Mouse (Mus musculus) midbrain, embryonic 14.5 days (tissue): ENCODE data around the gene Slc39a3. TPM values are rescaled to one million over a fixed set of nuclear protein-coding genes. Genes with fewer than 3 reads are reported as not detected.

Experiments
- ATAC-seq: fragments of 200-750 bp; cut with Nextera tagmentation; 2 replicates; pipeline ENCODE4 v1.8.0; 2017; ENCODE audit warnings: moderate number of reproducible peaks, moderate library complexity; ENCODE audit not compliant: low FRiP score, low TSS enrichment
- DNase-seq: peaks from one replicate; pipeline ENCODE4 v3.0.0-alpha.2; 2015
- H3K27ac ChIP-seq: fragments of 300-500 bp; sonication (generic); replicated peaks from 2 replicates; pipeline ENCODE4 v1.5.1; 2014; ENCODE audit warnings: mild to moderate bottlenecking, low read depth, low read length, moderate library complexity
- H3K27me3 ChIP-seq: fragments of 300-500 bp; sonication (generic); 2 replicates; pipeline ENCODE4 v1.6.1; 2014; ENCODE audit warnings: low read length, control low read depth, mixed read lengths; ENCODE audit not compliant: control insufficient read depth, insufficient read depth
- H3K36me3 ChIP-seq: fragments of 300-500 bp; sonication (generic); 2 replicates; pipeline ENCODE4 v1.6.1; 2014; ENCODE audit warnings: low read length, control low read depth; ENCODE audit not compliant: control insufficient read depth, insufficient read depth
- H3K4me1 ChIP-seq: fragments of 300-500 bp; sonication (generic); 2 replicates; pipeline ENCODE4 v1.6.1; 2014; ENCODE audit warnings: mild to moderate bottlenecking, antibody characterized with exemption, low read length, control low read depth; ENCODE audit not compliant: control insufficient read depth, insufficient read depth
- H3K4me2 ChIP-seq: fragments of 300-500 bp; sonication (generic); 2 replicates; pipeline ENCODE4 v1.6.1; 2014; ENCODE audit warnings: mild to moderate bottlenecking, low read length, moderate library complexity
- H3K4me3 ChIP-seq: fragments of 300-500 bp; sonication (generic); replicated peaks from 2 replicates; pipeline ENCODE4 v1.5.1; 2014; ENCODE audit warnings: low read depth, low read length
- H3K9ac ChIP-seq: fragments of 300-500 bp; sonication (generic); replicated peaks from 2 replicates; pipeline ENCODE4 v1.6.1; 2014; ENCODE audit warnings: mild to moderate bottlenecking, low read length, moderate library complexity
- H3K9me3 ChIP-seq: fragments of 300-500 bp; sonication (generic); 2 replicates; pipeline ENCODE4 v1.6.1; 2016; ENCODE audit warnings: low read length, control low read depth, mixed read lengths; ENCODE audit not compliant: control insufficient read depth
- WGBS: fragments of 180-500 bp; shearing (Covaris S2); extraction: QIAGEN DNeasy Blood & Tissue Kit; methylation state at CpG from one replicate; pipeline ENCODE4 v1.1.7; 2014; 5-methylcytosine and 5-hydroxymethylcytosine counted together
- polyA plus RNA-seq: library from polyadenylated mRNA; unstranded; fragments of >200 nt; fragmentation: Nextera tagmentation; extraction: Ambion mirVana; gene quantifications from 2 replicates; pipeline ENCODE4 v1.2.1, GENCODE M21; 2014

Slc39a3 gene
- polyA plus RNA-seq: 32.4 and 34.9 TPM in 2 replicates

DNA sequence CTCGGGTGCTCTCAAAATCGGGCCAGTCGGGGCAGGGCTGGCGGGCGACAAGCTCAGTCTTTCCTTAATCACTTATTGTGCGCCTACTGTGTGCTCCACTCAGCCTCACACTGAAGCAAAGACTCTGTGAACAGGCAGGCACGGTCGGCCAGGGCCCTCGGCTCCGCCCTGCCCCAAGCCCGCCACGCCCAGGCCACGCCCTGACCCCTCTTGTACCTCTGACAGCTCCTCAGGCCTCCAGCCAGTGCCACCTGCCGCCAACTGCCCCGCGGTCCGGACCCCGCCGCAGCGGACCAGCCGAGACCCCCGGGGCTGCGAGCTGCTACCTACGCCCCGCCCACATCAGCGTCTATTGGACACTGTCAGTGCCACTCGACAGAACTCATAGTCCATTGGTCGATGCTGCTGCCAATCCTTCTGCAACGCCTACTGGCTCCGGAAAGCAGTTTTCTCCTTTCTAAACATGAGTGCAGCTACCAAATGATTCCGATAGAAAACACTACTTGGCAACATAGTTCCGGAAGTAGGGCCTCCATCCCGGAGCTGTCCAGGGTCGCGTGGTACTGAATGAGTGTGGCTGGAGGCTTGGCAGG is at the start of gene Slc39a3:
Gene Slc39a3 (minus strand): TSS at position 439 of the 593 bp plus-strand sequence.
- Histone ChIP-seq H3K4me1 (0 out of 2 replicates have a peak, but pooled peaks cover 4% of the 10 kb centered on the region), H3K9ac (peak within 1 kb of the TSS; percentile 79), H3K4me3 (peak within 1 kb of the TSS; percentile 86), H3K27me3 (no peaks in the 10 kb centered on the region), H3K9me3 (no peaks in the 10 kb centered on the region), H3K27ac (peak within 1 kb of the TSS; percentile 70; the same call in 1 of the 2 replicates), H3K4me2 (peak within 1 kb of the TSS; percentile 64), H3K36me3 (peaks cover 18% of the 10 kb centered on the region; the same call in 1 of the 2 replicates)
- under 1% methylated on average over 35 of the region's 35 CpGs for WGBS
- ATAC-seq: peak; percentile 99
- peak; percentile 99 for DNase-seq

DNA sequence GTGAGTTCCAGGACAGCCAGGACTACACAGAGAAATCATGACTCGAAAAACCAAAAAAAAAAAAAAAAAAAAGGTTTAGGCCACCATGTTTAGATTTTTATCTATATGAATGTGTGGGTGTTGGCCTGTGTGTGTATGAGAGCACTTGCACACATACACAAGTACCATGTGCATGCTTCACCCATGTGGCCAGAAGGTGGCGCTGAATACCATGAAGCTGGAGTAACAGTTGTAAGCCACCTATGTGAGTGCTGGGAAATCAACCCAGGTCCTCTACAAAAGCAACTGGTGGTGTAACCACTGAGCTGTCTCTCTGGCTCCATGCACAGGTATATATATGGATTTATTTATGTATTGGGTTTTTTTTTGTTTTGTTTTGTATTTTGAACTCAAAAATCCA is 49.8 kb upstream of the Slc39a3 start:
- H3K9me3 ChIP-seq: no peaks in the 10 kb centered on the region
- H3K4me1 ChIP-seq: no peaks in the 10 kb centered on the region
- peaks cover 13% of the 10 kb centered on the region for H3K36me3 ChIP-seq
- no peaks in the 10 kb centered on the region for H3K27me3 ChIP-seq
- H3K4me2 ChIP-seq: no peak overlapping the region
- H3K4me3 ChIP-seq: no peak overlapping the region
- no peak for DNase-seq
- no peak overlapping the region for H3K9ac ChIP-seq
- WGBS: 45% methylated on average over 2 of the region's 2 CpGs
- H3K27ac ChIP-seq: no peak overlapping the region
- no peak for ATAC-seq

DNA sequence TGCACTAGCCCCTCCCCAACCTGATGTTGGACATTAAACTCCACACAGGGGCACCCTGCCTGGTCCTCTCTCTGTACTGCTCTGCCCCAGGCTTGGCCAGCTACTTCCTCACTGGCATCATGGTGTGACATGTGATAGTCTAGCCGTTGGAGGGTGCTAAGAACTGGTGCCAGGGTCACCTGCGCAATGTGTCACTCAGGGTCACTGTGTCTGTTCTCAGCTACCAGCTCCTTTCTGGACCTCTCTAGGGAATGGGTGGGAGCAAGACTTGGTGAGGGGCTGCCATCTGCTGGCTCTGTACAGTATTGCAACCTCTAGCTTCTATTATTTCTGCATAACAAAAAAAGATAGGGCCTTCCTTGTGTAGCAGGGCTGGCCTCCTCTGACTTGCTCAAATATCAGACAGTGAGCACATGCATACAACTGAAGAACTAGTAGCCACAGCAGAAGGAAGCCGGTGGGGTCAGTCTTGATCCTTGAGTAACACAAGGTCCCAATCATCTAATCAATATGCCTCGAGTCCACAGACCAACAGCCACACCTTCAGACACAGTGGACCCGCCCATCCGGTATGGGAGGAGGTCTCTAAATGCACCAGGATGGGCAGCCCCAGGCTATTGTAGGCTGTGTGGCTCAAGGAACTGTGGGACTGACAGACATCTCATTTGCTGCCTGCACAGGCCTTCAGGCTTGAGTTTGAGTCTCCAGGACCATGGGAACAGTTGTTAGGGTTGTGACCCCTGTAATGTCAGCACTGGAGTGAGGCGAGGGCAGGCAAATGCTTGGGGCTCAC is 45.1 kb upstream of the Slc39a3 start:
- 82% methylated on average over 7 of the region's 7 CpGs for WGBS

DNA sequence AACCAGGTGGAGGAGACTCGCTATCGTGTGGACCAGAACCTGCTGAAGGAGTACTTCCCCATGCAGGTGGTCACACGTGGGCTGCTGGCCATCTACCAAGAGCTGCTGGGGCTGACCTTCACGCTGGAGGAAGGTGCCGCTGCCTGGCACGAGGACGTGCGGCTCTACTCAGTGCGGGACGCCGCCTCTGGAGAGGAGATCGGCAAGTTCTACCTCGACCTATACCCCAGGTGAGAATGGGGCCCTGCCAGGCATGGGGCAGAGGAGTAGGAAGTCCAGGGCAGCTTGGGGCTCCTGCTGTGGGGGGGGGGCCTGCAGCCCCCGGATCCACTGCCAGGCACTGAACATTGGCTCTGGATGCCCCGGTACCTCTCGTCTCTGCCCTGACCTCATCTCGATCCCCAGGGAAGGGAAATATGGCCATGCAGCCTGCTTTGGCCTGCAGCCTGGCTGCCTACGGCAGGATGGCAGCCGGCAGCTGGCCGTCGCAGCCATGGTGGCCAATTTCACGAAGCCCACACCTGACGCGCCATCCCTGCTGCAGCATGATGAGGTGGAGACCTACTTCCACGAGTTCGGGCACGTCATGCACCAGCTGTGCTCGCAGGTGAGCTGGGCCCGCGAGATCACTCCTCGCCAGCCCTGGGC is 42.9 kb upstream of the Slc39a3 start:
- 94% methylated on average over 31 of the region's 31 CpGs for WGBS
- H3K9ac ChIP-seq: no peak overlapping the region
- peaks cover 79% of the 10 kb centered on the region for H3K36me3 ChIP-seq
- ATAC-seq (no peak), DNase-seq (no peak)
- H3K4me1 ChIP-seq: no peaks in the 10 kb centered on the region
- H3K9me3 ChIP-seq: no peaks in the 10 kb centered on the region
- no peak overlapping the region for H3K27ac ChIP-seq
- H3K27me3 ChIP-seq: no peaks in the 10 kb centered on the region
- no peak overlapping the region for H3K4me2 ChIP-seq
- no peak overlapping the region for H3K4me3 ChIP-seq

More for the DNA sequence above, 45.1 kb upstream of the Slc39a3 start:
- Histone ChIP-seq H3K9me3 (no peaks in the 10 kb centered on the region), H3K27ac (no peak overlapping the region), H3K4me3 (no peak overlapping the region), H3K36me3 (peaks cover 60% of the 10 kb centered on the region), H3K27me3 (no peaks in the 10 kb centered on the region), H3K4me2 (no peak overlapping the region), H3K4me1 (no peaks in the 10 kb centered on the region), H3K9ac (no peak overlapping the region)
- DNase-seq: peak; percentile 83
- ATAC-seq: peak; percentile 22; the same call in 1 of the 2 replicates

DNA sequence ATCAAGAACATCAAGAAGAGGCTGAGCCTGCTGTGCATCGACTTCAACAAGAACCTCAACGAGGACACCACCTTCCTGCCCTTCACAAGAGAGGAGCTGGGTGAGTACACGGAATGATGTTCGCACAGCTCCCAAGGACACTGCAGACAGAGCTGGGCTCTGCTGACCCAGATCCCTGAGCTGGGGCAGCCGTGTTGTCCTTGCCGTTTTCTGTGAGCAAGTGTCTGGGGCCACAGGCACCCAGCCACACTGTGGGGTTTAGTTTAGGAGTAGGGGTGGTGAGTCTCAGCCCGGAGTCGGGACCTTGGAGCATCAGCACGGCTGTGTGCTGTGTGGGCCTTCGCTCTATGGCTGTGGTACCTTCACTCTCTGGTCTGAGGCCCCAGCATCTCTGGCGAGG is 40.7 kb upstream of the Slc39a3 start:
- DNase-seq (no peak), ATAC-seq (no peak)
- H3K4me3 ChIP-seq: no peak overlapping the region
- H3K9ac ChIP-seq: no peak overlapping the region
- peaks cover 95% of the 10 kb centered on the region for H3K36me3 ChIP-seq
- no peak overlapping the region for H3K27ac ChIP-seq
- H3K4me2 ChIP-seq: no peak overlapping the region
- H3K9me3 ChIP-seq: no peaks in the 10 kb centered on the region
- WGBS: 96% methylated on average over 11 of the region's 11 CpGs
- H3K4me1 ChIP-seq: no peaks in the 10 kb centered on the region
- H3K27me3 ChIP-seq: no peaks in the 10 kb centered on the region

DNA sequence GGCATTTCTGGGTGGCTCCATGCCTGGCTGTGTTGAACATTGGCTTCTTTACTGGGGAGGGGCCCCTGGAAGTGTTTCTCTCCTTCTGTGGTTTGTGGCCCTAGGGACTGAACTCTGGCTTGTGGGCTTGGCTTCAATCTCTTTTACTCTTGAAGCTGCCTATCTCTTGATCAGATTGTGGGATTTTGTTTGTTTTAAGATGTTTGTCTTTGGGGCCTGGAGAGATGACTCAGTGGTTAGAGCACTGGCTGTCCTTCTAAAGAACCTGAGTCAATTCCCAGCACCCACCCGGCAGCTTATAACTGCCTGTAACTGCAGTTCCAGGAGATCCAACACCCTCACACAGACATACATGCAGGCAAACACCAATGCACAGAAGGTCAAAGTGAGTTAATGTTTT is 39.1 kb upstream of the Slc39a3 start:
- Histone ChIP-seq H3K9me3 (no peaks in the 10 kb centered on the region), H3K4me1 (no peaks in the 10 kb centered on the region), H3K4me2 (no peak overlapping the region), H3K36me3 (peaks cover 82% of the 10 kb centered on the region), H3K27me3 (no peaks in the 10 kb centered on the region), H3K27ac (no peak overlapping the region), H3K9ac (no peak overlapping the region), H3K4me3 (no peak overlapping the region)
- no peak for ATAC-seq
- no peak for DNase-seq
- WGBS: 95% methylated on average over 1 of the region's 1 CpGs

DNA sequence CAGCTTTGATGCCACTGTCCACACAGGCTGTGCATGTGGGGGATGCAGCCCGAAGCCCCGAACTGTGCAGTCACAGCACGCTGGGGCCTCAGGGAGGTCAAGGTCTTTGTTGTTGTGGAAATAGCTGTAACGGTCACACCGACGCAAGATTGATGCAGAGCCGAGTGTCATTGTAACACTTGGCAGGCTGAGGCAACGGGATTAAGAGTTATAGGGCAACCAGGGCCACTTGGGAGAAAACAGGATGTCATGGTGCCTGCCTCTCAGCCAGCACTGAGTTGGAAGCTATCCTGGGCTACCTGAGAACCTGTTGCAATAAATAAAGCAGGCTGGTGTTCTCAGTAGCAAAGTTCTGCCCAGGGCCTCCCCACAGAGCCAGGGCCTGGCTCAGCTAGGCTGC is 38.5 kb upstream of the Slc39a3 start:
- H3K9me3 ChIP-seq: no peaks in the 10 kb centered on the region
- no peak overlapping the region for H3K4me3 ChIP-seq
- no peak overlapping the region for H3K27ac ChIP-seq
- H3K36me3 ChIP-seq: peaks cover 76% of the 10 kb centered on the region
- no peak overlapping the region for H3K4me2 ChIP-seq
- peaks cover 3% of the 10 kb centered on the region for H3K4me1 ChIP-seq
- no peaks in the 10 kb centered on the region for H3K27me3 ChIP-seq
- ATAC-seq (no peak), DNase-seq (no peak)
- 57% methylated on average over 8 of the region's 8 CpGs for WGBS
- H3K9ac ChIP-seq: no peak overlapping the region

DNA sequence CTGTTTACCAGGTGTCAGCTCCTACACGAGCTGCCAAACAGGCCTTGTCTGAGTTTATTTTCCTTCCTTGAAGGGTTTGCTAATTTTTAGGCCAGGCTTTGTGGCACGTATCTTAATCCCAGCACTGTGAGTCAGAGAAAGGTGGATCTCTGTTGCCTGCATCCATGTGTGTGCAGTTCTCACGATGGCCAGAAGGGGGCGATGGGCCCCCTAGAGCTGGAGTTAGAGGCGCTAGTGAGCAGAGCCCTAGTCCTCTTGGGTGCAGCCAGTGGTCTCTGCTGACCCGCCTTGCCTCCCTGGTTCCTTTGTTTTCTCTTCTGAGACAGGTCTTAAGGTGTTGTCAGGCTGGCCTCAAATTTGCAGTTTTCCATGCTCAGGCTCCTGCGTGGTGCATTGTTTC is 36.2 kb upstream of the Slc39a3 start:
- DNase-seq: no peak
- Histone ChIP-seq H3K4me1 (peaks cover 12% of the 10 kb centered on the region), H3K27me3 (no peaks in the 10 kb centered on the region), H3K36me3 (peaks cover 54% of the 10 kb centered on the region), H3K9me3 (no peaks in the 10 kb centered on the region), H3K4me2 (no peak overlapping the region), H3K27ac (no peak overlapping the region), H3K9ac (no peak overlapping the region), H3K4me3 (no peak overlapping the region)
- WGBS: 65% methylated on average over 7 of the region's 7 CpGs
- ATAC-seq: no peak
